Mouse (Mus musculus): ENCODE data around the gene Obp2b.
"Not testable (repeated sequence)": the region's sequence is repeated elsewhere in the genome, so short reads cannot be mapped to it uniquely, and the experiment has no call there.

The Obp2b gene

GRCm38 (mm10) chr2:25736709-25737108, at the start of gene Obp2b:
Obp2b (plus strand) TSS chr2:25737009.
- not testable (repeated sequence) for DNase-seq

- peak; percentile 66 for DNase-seq
These were observed 42.2 kb upstream of the Obp2b start for GRCm38 (mm10) chr2:25694605-25695004.

DNA sequence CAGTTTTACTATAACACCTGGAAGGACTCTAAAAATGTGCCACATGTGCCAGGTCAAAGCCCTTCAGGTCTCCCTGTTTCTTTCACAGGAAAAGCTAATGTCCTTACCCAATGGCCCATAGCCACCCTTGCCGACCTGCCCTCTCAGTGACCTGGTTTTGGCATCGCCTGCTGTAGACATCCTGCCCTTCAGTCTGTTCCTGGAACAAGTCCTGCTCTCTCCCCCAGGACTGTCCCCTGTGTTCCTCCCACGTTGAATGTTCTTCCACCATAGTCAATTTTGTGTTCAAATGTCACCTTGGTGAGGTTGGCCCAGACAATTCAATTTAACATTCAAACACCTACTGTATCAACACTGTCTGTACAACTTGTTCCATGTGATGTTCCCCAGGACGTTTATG, 39.9 kb upstream of the Obp2b start:
- no peak for DNase-seq

- DNase-seq, result no peak
These were observed 38.1 kb upstream of the Obp2b start for GRCm38 (mm10) chr2:25698696-25699095.

- not testable (repeated sequence) for DNase-seq
These were observed 37.1 kb upstream of the Obp2b start, which contains the start of gene Obp2a for GRCm38 (mm10) chr2:25699743-25700142. Obp2a (plus strand) TSS chr2:25700043.

- DNase-seq, result no peak
These were observed 35.8 kb upstream of the Obp2b start for GRCm38 (mm10) chr2:25701001-25701400.

GRCm38 (mm10) chr2:25703706-25704105, 33.1 kb upstream of the Obp2b start:
- DNase-seq, result no peak

- DNase-seq, result peak; percentile 87
These were observed 29.9 kb upstream of the Obp2b start, which contains the start of gene Bmyc for GRCm38 (mm10) chr2:25706643-25707481. Bmyc (plus strand) TSS chr2:25706739.

DNA sequence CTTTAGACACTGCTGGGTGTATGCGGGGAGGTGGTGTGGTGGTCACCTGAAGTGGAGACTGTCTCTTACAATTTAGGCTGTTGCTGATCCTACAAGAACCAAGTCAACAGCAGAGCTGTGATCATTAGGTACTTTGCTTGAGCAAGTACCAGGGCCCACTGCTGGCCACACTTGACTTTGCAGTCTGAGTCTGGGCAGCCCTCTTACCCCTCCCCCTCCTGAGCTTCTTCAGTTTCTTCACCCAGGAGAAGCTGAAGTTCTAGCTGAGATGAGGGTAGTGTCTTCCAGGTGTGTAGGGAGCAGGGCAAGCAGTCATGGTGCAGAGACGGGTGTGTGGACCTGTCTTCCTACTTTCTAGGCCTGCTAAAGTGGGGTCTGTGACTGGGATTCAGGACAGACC, 28.7 kb upstream of the Obp2b start:
- peak; percentile 45 for DNase-seq

DNA sequence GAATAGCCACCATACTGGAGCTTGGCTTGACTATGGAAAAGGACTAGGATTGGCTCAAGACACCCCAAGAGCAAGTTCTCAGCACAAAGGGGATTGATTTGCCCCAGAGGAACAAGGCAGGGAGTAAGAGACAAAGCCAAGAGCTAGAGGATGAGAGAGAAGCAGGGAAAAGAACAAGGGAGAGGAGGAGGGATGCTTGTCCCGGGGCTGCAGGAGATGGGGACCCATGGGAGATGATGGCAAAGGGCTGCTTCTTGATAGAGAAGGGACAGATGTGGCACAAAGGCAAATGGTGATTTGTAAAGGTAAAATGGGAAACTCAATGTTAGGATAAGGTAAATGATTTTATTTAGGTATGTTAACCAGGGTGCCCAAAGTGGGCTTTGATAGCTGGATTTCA, 27.8 kb upstream of the Obp2b start:
- DNase-seq, result not testable (repeated sequence)

GRCm38 (mm10) chr2:25709791-25710190, 27.0 kb upstream of the Obp2b start:
- not testable (repeated sequence) for DNase-seq

GRCm38 (mm10) chr2:25711641-25712040, 25.2 kb upstream of the Obp2b start:
- not testable (repeated sequence) for DNase-seq

GRCm38 (mm10) chr2:25717222-25717621, 19.6 kb upstream of the Obp2b start:
- DNase-seq, result no peak

DNA sequence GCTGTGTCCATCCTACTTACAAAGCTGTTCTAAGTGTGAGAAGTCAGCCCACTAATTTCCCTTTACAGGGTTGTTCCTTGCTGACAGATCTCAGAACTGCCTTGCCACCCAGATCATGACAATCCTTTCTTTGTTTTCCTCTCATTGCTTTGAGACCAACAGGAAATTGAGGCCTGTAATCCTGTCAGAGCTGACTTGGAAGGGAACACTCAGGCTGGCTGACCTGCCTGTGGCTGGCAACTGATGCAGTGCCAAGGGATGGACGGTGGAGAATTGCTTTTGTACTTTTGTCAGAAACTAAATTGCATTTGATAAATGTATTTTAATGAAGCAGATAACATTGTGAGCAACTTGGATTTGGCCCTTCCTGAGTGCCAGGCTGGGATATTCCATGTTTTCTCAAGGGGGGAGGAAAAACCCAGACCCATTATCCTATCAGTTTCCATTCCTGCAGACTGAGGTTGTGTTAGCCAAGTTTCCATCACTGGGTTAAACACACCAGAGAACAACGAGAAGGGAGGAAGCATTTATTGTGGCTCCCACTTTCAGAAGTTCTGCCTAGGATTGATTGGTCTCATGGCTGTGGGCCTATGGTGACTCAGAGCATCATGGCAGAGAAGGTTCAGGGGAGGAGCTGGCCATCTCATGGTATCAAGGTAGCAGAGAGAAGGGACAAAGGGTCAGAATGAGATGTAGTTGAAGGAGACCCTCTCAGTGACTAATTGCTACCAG, 3.4 kb upstream of the Obp2b start:
- DNase-seq, result no peak

DNA sequence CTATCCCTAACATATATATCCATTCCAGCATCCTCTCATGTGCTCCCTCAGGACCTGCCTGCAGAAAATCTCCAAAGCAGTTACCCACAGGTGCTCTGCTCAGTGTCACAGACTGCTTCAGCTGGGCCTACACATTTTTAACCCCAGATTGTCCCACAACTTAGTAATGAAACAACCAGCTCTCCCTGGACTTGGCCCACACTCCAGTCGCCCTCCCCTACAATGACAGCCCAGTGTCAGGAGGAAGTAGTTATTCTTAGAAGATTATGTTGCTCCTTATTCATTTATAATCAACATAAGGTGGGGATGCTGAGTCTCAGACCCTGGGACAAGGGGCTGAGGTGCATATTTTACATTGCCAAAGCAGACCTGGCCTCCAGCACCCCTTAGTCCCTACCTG, 4.9 kb downstream of the Obp2b start:
- no peak for DNase-seq

DNA sequence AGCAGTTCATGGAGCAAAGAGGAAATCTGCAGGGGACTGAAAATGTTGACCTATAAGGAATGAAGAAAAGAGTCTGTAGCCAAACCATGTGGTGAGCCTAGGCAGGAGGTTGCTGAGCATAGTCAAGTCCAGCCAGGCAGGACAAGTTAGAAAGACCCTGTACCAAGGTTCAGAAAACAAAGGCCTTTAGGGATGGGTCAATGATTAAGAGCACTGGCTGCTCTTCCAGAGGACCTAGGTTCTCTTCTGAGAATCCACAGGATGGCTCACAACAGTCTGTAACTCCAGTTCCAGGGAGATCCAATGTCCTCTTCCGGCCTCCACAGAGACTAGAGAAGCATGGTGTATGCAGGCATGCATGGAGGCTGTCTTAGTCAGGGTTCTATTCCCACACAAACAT, 17.4 kb downstream of the Obp2b start:
- DNase-seq, result no peak

GRCm38 (mm10) chr2:25758064-25758625, 21.3 kb downstream of the Obp2b start:
- no peak for DNase-seq

- DNase-seq, result no peak
These were observed 28.5 kb downstream of the Obp2b start, which contains the start of gene Lcn3 for GRCm38 (mm10) chr2:25765269-25765668. Lcn3 (plus strand) TSS chr2:25765569.

GRCm38 (mm10) chr2:25767764-25768163, 31.0 kb downstream of the Obp2b start:
- no peak for DNase-seq

- no peak for DNase-seq
These were observed 36.7 kb downstream of the Obp2b start for GRCm38 (mm10) chr2:25773507-25773906.

DNA sequence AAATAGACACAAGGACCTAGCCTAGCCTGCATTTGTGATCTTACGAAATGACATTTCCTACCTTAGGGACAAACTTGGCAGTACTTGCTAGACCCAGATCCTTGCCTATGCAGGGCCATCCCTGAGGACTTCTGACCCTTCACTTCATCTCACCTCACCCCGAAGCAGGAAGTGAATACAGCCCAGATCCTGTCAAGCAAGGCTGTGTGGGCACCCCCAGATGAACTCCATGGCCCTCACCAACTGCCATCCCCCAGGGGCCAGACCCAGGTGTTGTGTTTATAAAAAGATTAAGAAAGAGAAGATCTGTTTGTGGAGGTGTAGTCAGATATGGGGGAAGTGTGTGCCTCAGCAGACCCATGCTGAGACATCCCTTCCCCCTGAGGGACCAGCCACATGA, 37.8 kb downstream of the Obp2b start:
- DNase-seq, result no peak

DNA sequence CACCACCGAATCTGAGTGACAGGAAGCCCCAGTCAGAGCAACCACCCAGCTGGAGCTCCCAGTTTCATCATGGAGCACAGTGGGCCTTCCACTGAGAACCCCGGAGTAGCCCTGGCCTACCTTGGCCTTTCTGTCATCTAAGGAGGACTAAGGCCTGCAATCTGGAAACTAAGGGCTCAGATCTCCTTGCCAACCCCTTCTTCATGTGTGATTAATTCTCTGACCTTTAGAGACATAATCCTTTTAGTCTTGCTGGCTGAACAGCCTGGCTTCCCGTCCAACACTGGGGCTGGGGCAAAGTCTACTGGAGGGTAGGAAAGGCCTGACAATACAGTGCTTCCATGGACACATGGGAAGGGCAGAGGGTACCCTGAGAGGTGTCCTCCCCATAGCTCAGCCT, 39.2 kb downstream of the Obp2b start:
- no peak for DNase-seq

GRCm38 (mm10) chr2:25776717-25777116, 39.9 kb downstream of the Obp2b start, which contains the start of gene Lcn11:
Lcn11 (plus strand) TSS chr2:25777017.
- no peak for DNase-seq

All from thymus, postnatal 14 days (tissue).